Mouse (Mus musculus): Measurements from ENCODE around the gene Ubxn11. TPM values are rescaled to one million over a fixed set of nuclear protein-coding genes. Genes with fewer than 3 reads are reported as not detected.
"Not testable (repeated sequence)": the region's sequence is repeated elsewhere in the genome, so short reads cannot be mapped to it uniquely, and the experiment has no call there.

The Ubxn11 gene
- polyA plus RNA-seq, 1 experiment from 2014 or later: 10.0 TPM

- in situ Hi-C loops (cut with MboI; ENCODE audit: low pct_unique_long_range_greater_than_20kb): no loop called here
- no peaks in the 10 kb centered on the region for H3K27me3 ChIP-seq
- DNase-seq (ENCODE audit: low read depth, low spot score) (no peak), ATAC-seq (no peak)
- ChIA-PET CTCF (no interaction called here), POLR2A (no interaction called here)
- TF ChIP-seq CTCF (IDR thresholded peaks at IDR 0.05): no peak
Measured at GRCm38 (mm10) chr4:134126300-134127120, 24.1 kb downstream of the Ubxn11 start.

GRCm38 (mm10) chr4:134127121-134127455 is 24.7 kb downstream of the Ubxn11 start:
- ChIA-PET POLR2A (interaction anchor here (1.0 kb wide), 1 partner anchor 27 kb away, joined by 3 read pairs; no protein-coding TSS in a partner anchor), CTCF (no interaction called here)
- no peaks in the 10 kb centered on the region for H3K27me3 ChIP-seq
- DNase-seq (ENCODE audit: low read depth, low spot score): no peak
- in situ Hi-C loops (cut with MboI; ENCODE audit: low pct_unique_long_range_greater_than_20kb): no loop called here
- peak; percentile 14 for ATAC-seq
- TF ChIP-seq CTCF (IDR thresholded peaks at IDR 0.05): no peak

GRCm38 (mm10) chr4:134127793-134128192 is 25.4 kb downstream of the Ubxn11 start:
- ChIA-PET CTCF (no interaction called here), POLR2A (interaction anchor here (0.9 to 1.3 kb wide), 4 partner anchors 10 to 28 kb away, joined by 3 to 5 read pairs (median 3); no protein-coding TSS in a partner anchor)
- DNase-seq (ENCODE audit: low read depth, low spot score): no peak
- in situ Hi-C loops (cut with MboI; ENCODE audit: low pct_unique_long_range_greater_than_20kb): no loop called here
- ATAC-seq: no peak
- no peak for TF ChIP-seq CTCF (IDR thresholded peaks at IDR 0.05)
- no peaks in the 10 kb centered on the region for H3K27me3 ChIP-seq

GRCm38 (mm10) chr4:134128221-134128982 is 26.0 kb downstream of the Ubxn11 start, which contains the start of gene Sh3bgrl3:
Gene Sh3bgrl3 (minus strand): TSS chr4:134128789.
- DNase-seq (ENCODE audit: low read depth, low spot score): no peak
- CTCF ChIA-PET: no interaction called here
- ATAC-seq: peak; percentile 42
- TF ChIP-seq CTCF (IDR thresholded peaks at IDR 0.05): no peak
- in situ Hi-C loops (cut with MboI; ENCODE audit: low pct_unique_long_range_greater_than_20kb): no loop called here
- POLR2A ChIA-PET: interaction anchor here (0.6 to 1.4 kb wide), 6 partner anchors 9 to 129 kb away, joined by 3 to 5 read pairs (median 3); no protein-coding TSS in a partner anchor
- H3K27me3 ChIP-seq: no peaks in the 10 kb centered on the region

GRCm38 (mm10) chr4:134128983-134129362 is 26.6 kb downstream of the Ubxn11 start:
- in situ Hi-C loops (cut with MboI; ENCODE audit: low pct_unique_long_range_greater_than_20kb): no loop called here
- no peaks in the 10 kb centered on the region for H3K27me3 ChIP-seq
- ATAC-seq (no peak), DNase-seq (ENCODE audit: low read depth, low spot score) (no peak)
- ChIA-PET POLR2A (interaction anchor here (0.6 to 1.4 kb wide), 3 partner anchors 8 to 129 kb away, joined by 3 to 5 read pairs (median 4); no protein-coding TSS in a partner anchor), CTCF (no interaction called here)
- no peak for TF ChIP-seq CTCF (IDR thresholded peaks at IDR 0.05)

- TF ChIP-seq CTCF (IDR thresholded peaks at IDR 0.05): no peak
- ChIA-PET CTCF (no interaction called here), POLR2A (interaction anchor here (1.4 kb wide), 1 partner anchor 25 kb away, joined by 4 read pairs; no protein-coding TSS in a partner anchor)
- ATAC-seq (no peak), DNase-seq (ENCODE audit: low read depth, low spot score) (no peak)
- H3K27me3 ChIP-seq: no peaks in the 10 kb centered on the region
- in situ Hi-C loops (cut with MboI; ENCODE audit: low pct_unique_long_range_greater_than_20kb): no loop called here
Measured at GRCm38 (mm10) chr4:134129482-134129881, 27.1 kb downstream of the Ubxn11 start.

- in situ Hi-C loops (cut with MboI; ENCODE audit: low pct_unique_long_range_greater_than_20kb): no loop called here
- ChIA-PET CTCF (no interaction called here), POLR2A (no interaction called here)
- DNase-seq (ENCODE audit: low read depth, low spot score) (no peak), ATAC-seq (no peak)
- no peaks in the 10 kb centered on the region for H3K27me3 ChIP-seq
- TF ChIP-seq CTCF (IDR thresholded peaks at IDR 0.05): no peak
Measured at GRCm38 (mm10) chr4:134132117-134132516, 29.7 kb downstream of the Ubxn11 start.

GRCm38 (mm10) chr4:134132519-134133095 is 30.2 kb downstream of the Ubxn11 start:
- ATAC-seq (peak; percentile 62), DNase-seq (ENCODE audit: low read depth, low spot score) (no peak)
- ChIA-PET CTCF (interaction anchor here (1.2 kb wide), 1 partner anchor 54 kb away, joined by 3 read pairs; the partner anchor contains the start of gene Cep85), POLR2A (interaction anchor here (1.1 kb wide), 1 partner anchor 19 kb away, joined by 3 read pairs; no protein-coding TSS in a partner anchor)
- TF ChIP-seq CTCF (IDR thresholded peaks at IDR 0.05): no peak
- H3K27me3 ChIP-seq: no peaks in the 10 kb centered on the region
- in situ Hi-C loops (cut with MboI; ENCODE audit: low pct_unique_long_range_greater_than_20kb): no loop called here

- TF ChIP-seq CTCF (IDR thresholded peaks at IDR 0.05): no peak
- ChIA-PET CTCF (no interaction called here), POLR2A (interaction anchor here (1.6 kb wide), 1 partner anchor 8 kb away, joined by 5 read pairs; the partner anchor contains the start of gene Sh3bgrl3)
- no peak for DNase-seq (ENCODE audit: low read depth, low spot score)
- no peaks in the 10 kb centered on the region for H3K27me3 ChIP-seq
- in situ Hi-C loops (cut with MboI; ENCODE audit: low pct_unique_long_range_greater_than_20kb): no loop called here
- ATAC-seq: no peak
Measured at GRCm38 (mm10) chr4:134136280-134136926, 34.0 kb downstream of the Ubxn11 start.

- ATAC-seq: no peak
- H3K27me3 ChIP-seq: no peaks in the 10 kb centered on the region
- DNase-seq (ENCODE audit: low read depth, low spot score): no peak
- ChIA-PET POLR2A (no interaction called here), CTCF (interaction anchor here (1.4 to 1.5 kb wide), 2 partner anchors 13 to 31 kb away, joined by 3 read pairs; no protein-coding TSS in a partner anchor)
- in situ Hi-C loops (cut with MboI; ENCODE audit: low pct_unique_long_range_greater_than_20kb): no loop called here
- no peak for TF ChIP-seq CTCF (IDR thresholded peaks at IDR 0.05)
Measured at GRCm38 (mm10) chr4:134138857-134139256, 36.5 kb downstream of the Ubxn11 start.

- CTCF ChIA-PET; in situ Hi-C loops (cut with MboI; ENCODE audit: low pct_unique_long_range_greater_than_20kb); POLR2A ChIA-PET; ATAC-seq; H3K27me3 ChIP-seq; DNase-seq (ENCODE audit: low read depth, low spot score): not testable (repeated sequence)
Measured at GRCm38 (mm10) chr4:134144297-134144696, 41.9 kb downstream of the Ubxn11 start.

Measured in Patski (cell line).